Comparison of ENCODE assay signal across 25 mouse cellular contexts in the genomic region with DNA sequence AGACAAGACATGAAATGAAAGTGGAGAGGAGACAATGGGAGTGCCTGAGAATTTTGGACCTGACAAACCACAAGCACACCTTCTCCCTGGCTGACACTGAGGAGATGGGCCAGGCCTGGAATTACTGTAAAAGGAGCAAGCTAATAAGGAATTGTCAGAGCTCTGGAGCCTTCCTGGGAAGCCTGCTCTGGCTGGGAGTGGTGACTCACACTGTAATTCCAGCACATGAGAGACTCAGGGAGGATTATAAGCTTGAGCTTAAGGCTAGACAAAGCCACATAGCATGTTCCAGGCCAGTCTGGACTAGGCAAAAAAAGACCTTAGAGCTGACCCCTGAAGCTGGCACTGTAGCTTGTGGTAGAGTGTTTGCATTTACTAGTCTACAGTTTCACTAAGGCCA. TPM values are rescaled to one million over a fixed set of nuclear protein-coding genes. Genes with fewer than 3 reads are reported as not detected.
"Had no signal": no experiment of that assay in that cellular context is flagged by ENCODE, and none has a peak within 500 bp of the region (broad histone marks: within the 10 kb centered on the region; RNA-seq: fewer than 3 reads in every experiment).

No protein-coding gene starts in this region.

- H3K27me3 ChIP-seq: lung, embryonic 15.5 days; megakaryocyte, embryonic 14.5 days; midbrain, embryonic 13.5 days; midbrain, embryonic 15.5 days; neural tube, embryonic 12.5 days; stomach, embryonic 15.5 days had no signal

- H3K9ac ChIP-seq: liver, postnatal 0 days; lung, embryonic 15.5 days; midbrain, embryonic 13.5 days; midbrain, embryonic 15.5 days; neural tube, embryonic 12.5 days; stomach, embryonic 15.5 days had no signal

- H3K36me3 ChIP-seq: lung, embryonic 15.5 days; midbrain, embryonic 13.5 days; midbrain, embryonic 15.5 days; neural tube, embryonic 12.5 days; stomach, embryonic 15.5 days had no signal

- H3K9me3 ChIP-seq: lung, embryonic 15.5 days; midbrain, embryonic 13.5 days; midbrain, embryonic 15.5 days; neural tube, embryonic 12.5 days; stomach, embryonic 15.5 days had no signal

- DNase-seq: liver, postnatal 0 days; lung, adult 2 months; lung, postnatal 14 days; lung, postnatal 36 days; right cerebral cortex, adult 18-20 months; right cerebral cortex, postnatal 25 days; right cerebral cortex, postnatal 4 days; thymus, adult 2 months; thymus, postnatal 25 days; thymus, postnatal 4 days had no signal

- H3K27ac ChIP-seq: lung, embryonic 15.5 days; macrophage; midbrain, embryonic 13.5 days; midbrain, embryonic 15.5 days; neural tube, embryonic 12.5 days; stomach, embryonic 15.5 days; stomach, postnatal 0 days had no signal

- ATAC-seq: liver, postnatal 0 days; lung, postnatal 0 days; midbrain, embryonic 13.5 days; midbrain, embryonic 15.5 days had no signal

- H3K4me3 ChIP-seq: lung, embryonic 15.5 days; megakaryocyte, embryonic 14.5 days; midbrain, embryonic 13.5 days; midbrain, embryonic 15.5 days; neural tube, embryonic 12.5 days; stomach, embryonic 15.5 days had no signal

- H3K4me1 ChIP-seq: megakaryocyte, embryonic 14.5 days; neural tube, embryonic 12.5 days; stomach, embryonic 15.5 days had no signal

- H3K4me2 ChIP-seq: lung, embryonic 15.5 days; midbrain, embryonic 11.5 days; midbrain, embryonic 13.5 days; midbrain, embryonic 15.5 days; neural tube, embryonic 12.5 days; stomach, embryonic 15.5 days had no signal

RNA-seq across cellular contexts. Expression of a gene that starts 24.6 kb away (rescaled TPM):
- polyA plus RNA-seq: lung, adult 2 months; lung, embryonic 15.5 days; lung, postnatal 0 days; macrophage; midbrain, embryonic 13.5 days; midbrain, embryonic 15.5 days; midbrain, postnatal 0 days; neural tube, embryonic 14.5 days; small intestine, adult 2 months; spleen, adult 2 months; stomach, embryonic 15.5 days; stomach, postnatal 0 days; urinary bladder, adult 2 months had no signal
